Mouse (Mus musculus): Measurements from ENCODE around the gene Edc4. TPM values are rescaled to one million over a fixed set of nuclear protein-coding genes. Genes with fewer than 3 reads are reported as not detected.

Gene Edc4
- polyA plus RNA-seq, 1 experiment from 2014 or later = 52.2 TPM

- H3K27me3 ChIP-seq = no peaks in the 10 kb centered on the region
- H3K4me3 ChIP-seq = no peak overlapping the region
- no peak for ATAC-seq (ENCODE audit: low FRiP score, low read depth)
- H3K9ac ChIP-seq = no peak overlapping the region
- H3K9me3 ChIP-seq = no peaks in the 10 kb centered on the region
- H3K4me2 ChIP-seq = no peak overlapping the region
- 83% methylated on average over 6 of the region's 6 CpGs for WGBS
- peaks cover 4% of the 10 kb centered on the region; the same call in 1 of the 2 replicates for H3K36me3 ChIP-seq
- no peak overlapping the region for H3K27ac ChIP-seq (replicated peaks)
- H3K4me1 ChIP-seq (replicated peaks) = peaks cover 32% of the 10 kb centered on the region
These were observed 54.4 kb downstream of the Edc4 start for GRCm38 (mm10) chr8:105935105-105935504.

GRCm38 (mm10) chr8:105935863-105936603, 55.4 kb downstream of the Edc4 start:
- Histone ChIP-seq H3K4me1 (replicated peaks) (peaks cover 26% of the 10 kb centered on the region), H3K9me3 (no peaks in the 10 kb centered on the region), H3K27ac (replicated peaks) (peak overlapping the region; percentile 94), H3K4me2 (peak overlapping the region; percentile 92), H3K4me3 (peak overlapping the region; percentile 56), H3K36me3 (peaks cover 4% of the 10 kb centered on the region; the same call in 1 of the 2 replicates), H3K27me3 (no peaks in the 10 kb centered on the region), H3K9ac (peak overlapping the region; percentile 78)
- no peak for ATAC-seq (ENCODE audit: low FRiP score, low read depth)
- 34% methylated on average over 7 of the region's 7 CpGs for WGBS

GRCm38 (mm10) chr8:105936866-105937475, 56.3 kb downstream of the Edc4 start:
- Histone ChIP-seq H3K27me3 (no peaks in the 10 kb centered on the region), H3K4me3 (peak overlapping the region; percentile 56), H3K4me1 (replicated peaks) (peaks cover 26% of the 10 kb centered on the region), H3K36me3 (no peaks in the 10 kb centered on the region), H3K27ac (replicated peaks) (peak overlapping the region; percentile 94), H3K9me3 (no peaks in the 10 kb centered on the region), H3K9ac (peak overlapping the region; percentile 78), H3K4me2 (peak overlapping the region; percentile 92)
- WGBS = under 1% methylated on average over 30 of the region's 30 CpGs
- peak; percentile 93 for ATAC-seq (ENCODE audit: low FRiP score, low read depth)

- H3K36me3 ChIP-seq = no peaks in the 10 kb centered on the region
- 2% methylated on average over 33 of the region's 33 CpGs for whole genome bisulfite sequencing
These were observed 57.0 kb downstream of the Edc4 start for GRCm38 (mm10) chr8:105937496-105938305.

GRCm38 (mm10) chr8:105938306-105938669, 57.6 kb downstream of the Edc4 start, which contains the start of gene Psmb10:
Gene Psmb10 (minus strand): TSS chr8:105938444.
- ATAC-seq (ENCODE audit: low FRiP score, low read depth) = no peak
- 37% methylated on average over 4 of the region's 4 CpGs for WGBS
- peaks cover 26% of the 10 kb centered on the region for H3K4me1 ChIP-seq (replicated peaks)

More at GRCm38 (mm10) chr8:105937496-105938305, 57.0 kb downstream of the Edc4 start:
- H3K27me3 ChIP-seq = no peaks in the 10 kb centered on the region
- peak; percentile 36 for ATAC-seq (ENCODE audit: low FRiP score, low read depth)
- H3K9me3 ChIP-seq = no peaks in the 10 kb centered on the region
- H3K4me2 ChIP-seq = peak overlapping the region; percentile 92
- peak overlapping the region; percentile 94 for H3K27ac ChIP-seq (replicated peaks)
- H3K4me3 ChIP-seq = peak overlapping the region; percentile 56
- H3K4me1 ChIP-seq (replicated peaks) = peaks cover 26% of the 10 kb centered on the region
- H3K9ac ChIP-seq = peak overlapping the region; percentile 78

GRCm38 (mm10) chr8:105942026-105942425, 61.3 kb downstream of the Edc4 start:
- H3K27me3 ChIP-seq = no peaks in the 10 kb centered on the region

More at GRCm38 (mm10) chr8:105938306-105938669, 57.6 kb downstream of the Edc4 start, which contains the start of gene Psmb10:
- Histone ChIP-seq H3K9me3 (no peaks in the 10 kb centered on the region), H3K27ac (replicated peaks) (peak within 1 kb of the TSS; percentile 94), H3K9ac (peak within 1 kb of the TSS; percentile 78), H3K27me3 (no peaks in the 10 kb centered on the region), H3K36me3 (no peaks in the 10 kb centered on the region), H3K4me3 (peak within 1 kb of the TSS; percentile 56), H3K4me2 (peak within 1 kb of the TSS; percentile 92)

GRCm38 (mm10) chr8:105942542-105942941, 61.9 kb downstream of the Edc4 start:
- H3K36me3 ChIP-seq = no peaks in the 10 kb centered on the region
- no peak for ATAC-seq (ENCODE audit: low FRiP score, low read depth)
- peaks cover 11% of the 10 kb centered on the region for H3K4me1 ChIP-seq (replicated peaks)
- no peak overlapping the region for H3K9ac ChIP-seq
- no peaks in the 10 kb centered on the region for H3K9me3 ChIP-seq
- no peak overlapping the region for H3K27ac ChIP-seq (replicated peaks)
- H3K27me3 ChIP-seq = no peaks in the 10 kb centered on the region
- 92% methylated on average over 5 of the region's 5 CpGs for WGBS
- H3K4me3 ChIP-seq = no peak overlapping the region
- H3K4me2 ChIP-seq = no peak overlapping the region

More at GRCm38 (mm10) chr8:105942026-105942425, 61.3 kb downstream of the Edc4 start:
- Histone ChIP-seq H3K4me2 (no peak overlapping the region), H3K36me3 (no peaks in the 10 kb centered on the region), H3K9ac (no peak overlapping the region), H3K4me3 (no peak overlapping the region), H3K4me1 (replicated peaks) (peaks cover 11% of the 10 kb centered on the region), H3K27ac (replicated peaks) (no peak overlapping the region), H3K9me3 (no peaks in the 10 kb centered on the region)
- 91% methylated on average over 11 of the region's 11 CpGs for WGBS
- ATAC-seq (ENCODE audit: low FRiP score, low read depth) = no peak

- H3K27ac ChIP-seq (replicated peaks) = peak within 1 kb of the TSS; percentile 57
- no peak within 1 kb of the TSS for H3K4me2 ChIP-seq
- ATAC-seq (ENCODE audit: low FRiP score, low read depth) = peak; percentile 73
- no peaks in the 10 kb centered on the region for H3K27me3 ChIP-seq
- no peaks in the 10 kb centered on the region for H3K9me3 ChIP-seq
- H3K4me3 ChIP-seq = no peak within 1 kb of the TSS
- WGBS = 39% methylated on average over 6 of the region's 8 CpGs
- peaks cover 5% of the 10 kb centered on the region for H3K4me1 ChIP-seq (replicated peaks)
- no peaks in the 10 kb centered on the region for H3K36me3 ChIP-seq
- H3K9ac ChIP-seq = no peak within 1 kb of the TSS
These were observed 62.6 kb downstream of the Edc4 start, which contains the start of gene Lcat for GRCm38 (mm10) chr8:105943321-105943739. Gene Lcat (minus strand): TSS chr8:105943382.

Other genes starting within 250 kb of the Edc4 start
- 100 and 101 TPM in 2 replicates for gene Ctcf, start 244.3 kb upstream of the Edc4 start, polyA plus RNA-seq (2015; fragmentation: Nextera tagmentation; extraction: Ambion mirVana)
- 0.56 and 0.80 TPM in 2 replicates for gene Agrp, start 243.5 kb upstream of the Edc4 start, polyA plus RNA-seq (2015; fragmentation: Nextera tagmentation; extraction: Ambion mirVana)
- gene Carmil2, start 194.6 kb upstream of the Edc4 start, polyA plus RNA-seq (2015; fragmentation: Nextera tagmentation; extraction: Ambion mirVana) = 23.5 and 28.7 TPM in 2 replicates
- gene Acd, start 179.8 kb upstream of the Edc4 start, polyA plus RNA-seq (2015; fragmentation: Nextera tagmentation; extraction: Ambion mirVana) = 85.1 and 92.6 TPM in 2 replicates
- gene Pard6a, start 179.7 kb upstream of the Edc4 start, polyA plus RNA-seq (2015; fragmentation: Nextera tagmentation; extraction: Ambion mirVana) = 55.1 and 57.1 TPM in 2 replicates
- gene 4933405L10Rik, start 173.2 kb upstream of the Edc4 start, polyA plus RNA-seq (2015; fragmentation: Nextera tagmentation; extraction: Ambion mirVana) = 0.20 and 0.23 TPM in 2 replicates
- gene Enkd1, start 172.7 kb upstream of the Edc4 start, polyA plus RNA-seq (2015; fragmentation: Nextera tagmentation; extraction: Ambion mirVana) = 15.7 and 16.6 TPM in 2 replicates
- 81.2 and 88.3 TPM in 2 replicates for gene Gfod2, start 122.2 kb upstream of the Edc4 start, polyA plus RNA-seq (2015; fragmentation: Nextera tagmentation; extraction: Ambion mirVana)
- gene Ranbp10, start 53.5 kb upstream of the Edc4 start, polyA plus RNA-seq (2015; fragmentation: Nextera tagmentation; extraction: Ambion mirVana) = 10.7 and 11.7 TPM in 2 replicates
- gene Tsnaxip1, start 53.1 kb upstream of the Edc4 start, polyA plus RNA-seq (2015; fragmentation: Nextera tagmentation; extraction: Ambion mirVana) = 0.62 and 1.1 TPM in 2 replicates
- gene Cenpt, start 27.6 kb upstream of the Edc4 start, polyA plus RNA-seq (2015; fragmentation: Nextera tagmentation; extraction: Ambion mirVana) = 52.2 and 56.9 TPM in 2 replicates
- 54.9 and 56.3 TPM in 2 replicates for gene Thap11, start 25.7 kb upstream of the Edc4 start, polyA plus RNA-seq (2015; fragmentation: Nextera tagmentation; extraction: Ambion mirVana)
- 150 and 157 TPM in 2 replicates for gene Nutf2, start 20.3 kb upstream of the Edc4 start, polyA plus RNA-seq (2015; fragmentation: Nextera tagmentation; extraction: Ambion mirVana)
- gene Nrn1l, start 12.7 kb downstream of the Edc4 start, polyA plus RNA-seq (2015; fragmentation: Nextera tagmentation; extraction: Ambion mirVana) = 0.45 and 0.49 TPM in 2 replicates
- 11.0 and 11.8 TPM in 2 replicates for gene Pskh1, start 19.6 kb downstream of the Edc4 start, polyA plus RNA-seq (2015; fragmentation: Nextera tagmentation; extraction: Ambion mirVana)
- 3.4 and 4.7 TPM in 2 replicates for gene Ctrl, start 53.0 kb downstream of the Edc4 start, polyA plus RNA-seq (2015; fragmentation: Nextera tagmentation; extraction: Ambion mirVana)
- 74.7 and 75.2 TPM in 2 replicates for gene Psmb10, start 57.6 kb downstream of the Edc4 start, polyA plus RNA-seq (2015; fragmentation: Nextera tagmentation; extraction: Ambion mirVana)
- gene Lcat, start 62.5 kb downstream of the Edc4 start, polyA plus RNA-seq (2015; fragmentation: Nextera tagmentation; extraction: Ambion mirVana) = 4.5 and 5.0 TPM in 2 replicates
- 11.9 and 12.9 TPM in 2 replicates for gene Slc12a4, start 85.2 kb downstream of the Edc4 start, polyA plus RNA-seq (2015; fragmentation: Nextera tagmentation; extraction: Ambion mirVana)
- not detected in 2 replicates for gene Dpep3, start 98.5 kb downstream of the Edc4 start, polyA plus RNA-seq (2015; fragmentation: Nextera tagmentation; extraction: Ambion mirVana)
- 27.2 and 29.6 TPM in 2 replicates for gene Dus2, start 110.5 kb downstream of the Edc4 start, polyA plus RNA-seq (2015; fragmentation: Nextera tagmentation; extraction: Ambion mirVana)
- 0.20 TPM in 1 of 2 replicates, not detected in the other for gene Dpep2nb, start 125.1 kb downstream of the Edc4 start, polyA plus RNA-seq (2015; fragmentation: Nextera tagmentation; extraction: Ambion mirVana)
- gene Ddx28, start 131.0 kb downstream of the Edc4 start, polyA plus RNA-seq (2015; fragmentation: Nextera tagmentation; extraction: Ambion mirVana) = 20.0 and 20.9 TPM in 2 replicates
- 3.0 and 3.7 TPM in 2 replicates for gene Nfatc3, start 178.0 kb downstream of the Edc4 start, polyA plus RNA-seq (2015; fragmentation: Nextera tagmentation; extraction: Ambion mirVana)

Measured in hindbrain, embryonic 15.5 days (tissue).